Comparison of ENCODE assay signal across 8 mouse cellular contexts in genomic region chr1:87175852-87176292, GRCm38 (mm10). TPM values are rescaled to one million over a fixed set of nuclear protein-coding genes. Genes with fewer than 3 reads are reported as not detected.
DNase-seq lines count a peak whose midpoint lies in the region; ATAC-seq and TF ChIP-seq lines count a peak whose summit lies in the region.

No protein-coding gene starts in this region.

- 18% methylated on average over 11 of the region's 11 CpGs for WGBS in cerebellum, adult 2 months
- 3% methylated on average over 11 of the region's 11 CpGs for WGBS in kidney, postnatal 0 days
- WGBS in lung, adult 2 months, result 21% methylated on average over 11 of the region's 11 CpGs

- DNase-seq in cerebellum, postnatal 10 days, result peak; percentile 74 to 80
- no peak for DNase-seq in cerebellum, adult 2 months
- peak; percentile 80 for DNase-seq in embryo, embryonic 10.5 days (ENCODE audit: low spot score)
- peak; percentile 93 for DNase-seq in kidney, postnatal 0 days (ENCODE audit: low spot score)
- DNase-seq in lung, adult 2 months, result no peak
- DNase-seq in ovary, postnatal 14 days (ENCODE audit: low spot score), result peak; percentile 65
- DNase-seq in spleen, adult 12 weeks (ENCODE audit: low spot score), result no peak

- H3K27me3 ChIP-seq in cerebellum, adult 2 months (ENCODE audit: control insufficient read depth, insufficient read depth, low read length), result no peaks in the 10 kb centered on the region; the same call in 1 of the 2 replicates
- H3K27me3 ChIP-seq in kidney, postnatal 0 days (ENCODE audit: insufficient read depth, low read length), result peaks cover 5% of the 10 kb centered on the region; the same call in 1 of the 2 replicates

- no peak for TF ChIP-seq POLR2A in cerebellum, adult 2 months (IDR thresholded peaks at IDR 0.05; ENCODE audit: borderline replicate concordance, insufficient read depth, low read length)
- TF ChIP-seq POLR2A in lung, adult 2 months (IDR thresholded peaks at IDR 0.05; ENCODE audit: borderline replicate concordance, extremely low read depth, low read depth, low read length), result no peak

- H3K9me3 ChIP-seq in kidney, postnatal 0 days (replicated peaks; ENCODE audit: low read length), result no peaks in the 10 kb centered on the region

- no peak overlapping the region for H3K4me2 ChIP-seq in kidney, postnatal 0 days (ENCODE audit: low read length)

- H3K36me3 ChIP-seq in kidney, postnatal 0 days (ENCODE audit: insufficient read depth, low read length), result no peaks in the 10 kb centered on the region

- H3K9ac ChIP-seq in kidney, postnatal 0 days (ENCODE audit: low read depth, low read length), result no peak overlapping the region

- ATAC-seq in granulocyte monocyte progenitor cell, adult 5-6 weeks (replicated peaks; ENCODE audit: poor library complexity, severe bottlenecking), result peak; percentile 67
- ATAC-seq in kidney, postnatal 0 days (replicated peaks; ENCODE audit: low FRiP score, low read depth), result peak; percentile 80

- H3K4me3 ChIP-seq in cerebellum, adult 2 months (replicated peaks; ENCODE audit: insufficient read depth, low read depth, low read length), result no peak overlapping the region
- no peak overlapping the region for H3K4me3 ChIP-seq in kidney, postnatal 0 days (replicated peaks; ENCODE audit: low read depth, low read length)
- no peak overlapping the region for H3K4me3 ChIP-seq in lung, adult 2 months (replicated peaks; ENCODE audit: extremely low read depth, low read depth, low read length)

- H3K4me1 ChIP-seq in cerebellum, adult 2 months (ENCODE audit: control insufficient read depth, insufficient read depth, low read length), result no peaks in the 10 kb centered on the region
- H3K4me1 ChIP-seq in kidney, postnatal 0 days (replicated peaks; ENCODE audit: insufficient read depth, low read length), result no peaks in the 10 kb centered on the region
- H3K4me1 ChIP-seq in lung, adult 2 months (ENCODE audit: control insufficient read depth, insufficient read depth, low read length), result no peaks in the 10 kb centered on the region

- no peak for TF ChIP-seq CTCF in cerebellum, adult 2 months (IDR thresholded peaks at IDR 0.05; ENCODE audit: borderline replicate concordance, insufficient read depth, low read depth, low read length)
- peak; percentile 64 for TF ChIP-seq CTCF in kidney, postnatal 0 days (IDR thresholded peaks at IDR 0.05; ENCODE audit: low read depth)
- 0 out of 2 replicates have a peak, but pooled peaks have one; percentile 11 for TF ChIP-seq CTCF in lung, adult 2 months (IDR thresholded peaks at IDR 0.05; ENCODE audit: insufficient read depth, low read length)

- H3K27ac ChIP-seq in cerebellum, adult 2 months (ENCODE audit: insufficient read depth, low read length), result no peak overlapping the region
- no peak overlapping the region for H3K27ac ChIP-seq in kidney, postnatal 0 days

RNA-seq across cellular contexts. Expression of gene Prss56, which starts 7.2 kb away (rescaled TPM):
- polyA plus RNA-seq in cerebellum, adult 2 months (2012; rRNA removed), result 0.10 TPM in 2 replicates
- total RNA-seq in granulocyte monocyte progenitor cell, adult 5-6 weeks (2014; fragmentation: Nextera tagmentation), result not detected in 2 replicates
- not detected in 2 replicates for total RNA-seq in granulocyte monocyte progenitor cell, adult 5-6 weeks (2017)
- 0.07 TPM in 1 of 2 replicates, not detected in the other for polyA plus RNA-seq in kidney, postnatal 0 days (2015; fragmentation: Nextera tagmentation; extraction: Ambion mirVana)
- not detected in 2 replicates for polyA plus RNA-seq in lung, adult 2 months (2012; rRNA removed)

RNA-seq across cellular contexts. Expression of gene Chrnd, which starts 14.5 kb away (rescaled TPM):
- not detected in 2 replicates for polyA plus RNA-seq in cerebellum, adult 2 months (2012; rRNA removed)
- total RNA-seq in granulocyte monocyte progenitor cell, adult 5-6 weeks (2014; fragmentation: Nextera tagmentation), result not detected in 2 replicates
- total RNA-seq in granulocyte monocyte progenitor cell, adult 5-6 weeks (2017), result not detected in 2 replicates
- polyA plus RNA-seq in kidney, postnatal 0 days (2015; fragmentation: Nextera tagmentation; extraction: Ambion mirVana), result 0.17 and 0.20 TPM in 2 replicates
- polyA plus RNA-seq in lung, adult 2 months (2012; rRNA removed), result 0.56 TPM in 1 of 2 replicates, not detected in the other

RNA-seq across cellular contexts. Expression of gene Ecel1, which starts 19.6 kb away (rescaled TPM):
- polyA plus RNA-seq in cerebellum, adult 2 months (2012; rRNA removed), result 15.5 and 16.0 TPM in 2 replicates
- total RNA-seq in granulocyte monocyte progenitor cell, adult 5-6 weeks (2014; fragmentation: Nextera tagmentation), result not detected in 2 replicates
- not detected in 2 replicates for total RNA-seq in granulocyte monocyte progenitor cell, adult 5-6 weeks (2017)
- polyA plus RNA-seq in kidney, postnatal 0 days (2015; fragmentation: Nextera tagmentation; extraction: Ambion mirVana), result 0.05 and 0.11 TPM in 2 replicates
- polyA plus RNA-seq in lung, adult 2 months (2012; rRNA removed), result not detected in 2 replicates

RNA-seq across cellular contexts. Expression of gene Chrng, which starts 28.6 kb away (rescaled TPM):
- polyA plus RNA-seq in cerebellum, adult 2 months (2012; rRNA removed), result not detected in 2 replicates
- not detected in 2 replicates for total RNA-seq in granulocyte monocyte progenitor cell, adult 5-6 weeks (2014; fragmentation: Nextera tagmentation)
- total RNA-seq in granulocyte monocyte progenitor cell, adult 5-6 weeks (2017), result 0.05 TPM in 1 of 2 replicates, not detected in the other
- not detected in 2 replicates for polyA plus RNA-seq in kidney, postnatal 0 days (2015; fragmentation: Nextera tagmentation; extraction: Ambion mirVana)
- 0.24 TPM in 1 of 2 replicates, not detected in the other for polyA plus RNA-seq in lung, adult 2 months (2012; rRNA removed)

RNA-seq across cellular contexts. Expression of gene Eif4e2, which starts 37.8 kb away (rescaled TPM):
- 51.4 and 56.2 TPM in 2 replicates for polyA plus RNA-seq in cerebellum, adult 2 months (2012; rRNA removed)
- total RNA-seq in granulocyte monocyte progenitor cell, adult 5-6 weeks (2014; fragmentation: Nextera tagmentation), result 82.9 and 93.1 TPM in 2 replicates
- 137 and 140 TPM in 2 replicates for total RNA-seq in granulocyte monocyte progenitor cell, adult 5-6 weeks (2017)
- 165 and 178 TPM in 2 replicates for polyA plus RNA-seq in kidney, postnatal 0 days (2015; fragmentation: Nextera tagmentation; extraction: Ambion mirVana)
- polyA plus RNA-seq in lung, adult 2 months (2012; rRNA removed), result 17.2 and 26.6 TPM in 2 replicates

Comparison
In these comparisons a context has a peak if more than half of its experiments do, and no peak if none do; other contexts are left out.
1. DNase-seq: peak in cerebellum, postnatal 10 days (2 of 2), embryo, embryonic 10.5 days (single experiment), kidney, postnatal 0 days (single experiment) and ovary, postnatal 14 days (single experiment); none in cerebellum, adult 2 months (0 of 2), lung, adult 2 months (single experiment) and spleen, adult 12 weeks (single experiment).
2. RNA of gene Ecel1, which starts 19.6 kb away (polyA plus RNA-seq): 15.5 to 16.0 TPM in cerebellum, adult 2 months; 0.05 to 0.11 TPM in kidney, postnatal 0 days and not detected in lung, adult 2 months; every median in the first group is over 10 times any median in the second.